Mouse (Mus musculus) activated CD4-positive, CD25-positive, alpha-beta regulatory T cell (primary cell): ENCODE results near the gene Fkbp5. TPM values are rescaled to one million over a fixed set of nuclear protein-coding genes. Genes with fewer than 3 reads are reported as not detected.

Experiments used
- polyA plus RNA-seq, 2 experiments: library from polyadenylated mRNA; unstranded; fragments of 100-300 nt; shearing (Covaris generic); gene quantifications; one replicate each; pipeline ENCODE4 v1.2.1; 2017

Fkbp5 gene
- 100 to 1,000 TPM in 1 of 2 experiments, 10 to 100 TPM in 1; 79.6 to 102 TPM for polyA plus RNA-seq

DNA sequence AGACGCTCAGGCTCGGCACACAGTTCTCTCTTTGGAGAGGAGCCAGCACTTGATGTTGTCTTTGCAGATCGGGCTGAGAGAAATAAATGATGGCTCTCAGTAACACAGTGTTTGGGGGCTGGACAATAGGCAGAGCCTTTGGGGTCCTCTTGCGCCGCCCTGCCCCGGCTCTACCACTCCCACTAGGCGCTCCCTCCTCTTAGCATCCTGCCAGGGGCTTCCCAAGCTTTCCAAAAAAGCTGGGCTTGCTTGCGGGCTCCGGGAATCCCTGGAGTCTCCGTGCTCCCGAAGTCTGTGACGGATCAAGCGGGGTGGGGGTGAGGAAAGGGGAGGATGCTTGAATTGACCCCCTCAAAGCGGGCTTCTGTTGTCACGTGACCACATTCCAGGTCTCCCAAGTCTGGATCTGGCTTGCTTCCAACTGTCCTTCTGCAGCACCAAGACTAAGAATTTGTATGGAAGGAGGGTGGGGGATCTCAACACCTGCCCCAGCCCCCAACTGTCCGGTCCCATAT is at the start of gene Fkbp5:
TSS of gene Fkbp5 (minus strand) at position 87 of the 515 bp plus-strand sequence.

DNA sequence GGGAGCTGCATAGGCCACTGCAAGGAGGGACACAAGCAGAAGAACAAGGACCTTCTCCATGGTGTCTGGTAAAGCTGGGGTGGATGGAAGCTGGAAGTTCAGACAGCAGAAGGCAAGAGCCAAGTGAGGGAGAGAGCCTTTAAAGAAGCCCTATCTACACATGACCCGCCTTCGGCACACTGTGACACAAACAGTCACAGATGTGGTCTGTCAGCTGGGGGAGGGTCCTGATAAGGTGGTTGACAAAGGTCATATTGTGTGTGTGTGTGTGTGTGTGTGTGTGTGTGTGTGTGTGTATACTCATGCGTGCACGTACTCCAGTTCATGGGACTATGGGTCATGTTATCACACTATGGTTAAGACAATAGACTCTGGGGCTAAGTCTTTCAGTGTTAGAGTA is 43.3 kb upstream of the Fkbp5 start, which contains the start of gene Clps:
TSS of gene Clps (minus strand) at position 169 of the 400 bp plus-strand sequence.

DNA sequence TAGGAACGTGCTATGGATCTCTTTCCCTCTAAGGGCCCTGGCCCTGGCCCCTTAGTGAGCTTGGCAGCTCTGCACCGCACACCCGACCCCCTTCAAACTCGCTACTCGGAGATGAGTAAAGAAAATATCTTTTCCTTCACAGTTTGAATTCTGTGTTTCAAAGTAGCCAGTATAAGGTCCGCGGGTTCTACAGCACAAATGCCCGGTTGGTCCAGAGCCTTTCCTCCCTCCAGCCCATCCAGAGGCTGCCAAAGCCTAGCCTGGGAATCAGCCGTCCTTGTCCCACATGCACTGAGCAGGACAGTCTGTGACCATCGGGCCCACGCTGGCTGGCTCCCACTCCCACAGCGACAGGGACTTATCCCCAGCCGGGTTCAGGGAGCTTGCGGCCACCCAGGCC is 31.8 kb upstream of the Fkbp5 start, which contains the start of gene Clpsl2:
TSS of gene Clpsl2 (plus strand) at position 301 of the 400 bp plus-strand sequence.

DNA sequence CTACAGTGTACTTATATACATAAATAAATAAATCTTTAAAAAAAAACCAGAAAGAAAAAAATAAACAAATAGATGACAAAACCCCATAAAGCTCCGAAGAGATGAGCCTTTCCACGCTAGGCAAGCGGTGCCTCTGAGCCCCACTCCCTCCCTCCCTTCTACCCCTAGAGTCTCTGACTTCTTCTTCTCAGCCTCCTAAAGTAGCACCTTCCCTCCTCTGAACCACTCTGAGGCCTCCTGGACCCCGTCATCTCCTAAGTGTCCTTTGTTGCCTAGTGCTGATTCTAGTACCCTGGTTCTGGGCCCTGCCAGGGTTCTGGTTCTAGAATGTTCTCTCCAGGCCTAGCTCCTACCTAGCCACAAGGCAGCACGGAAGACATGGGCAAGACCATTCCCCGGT is 13.2 kb upstream of the Fkbp5 start, which contains the start of gene Armc12:
TSS of gene Armc12 (plus strand) at position 301 of the 400 bp plus-strand sequence.

DNA sequence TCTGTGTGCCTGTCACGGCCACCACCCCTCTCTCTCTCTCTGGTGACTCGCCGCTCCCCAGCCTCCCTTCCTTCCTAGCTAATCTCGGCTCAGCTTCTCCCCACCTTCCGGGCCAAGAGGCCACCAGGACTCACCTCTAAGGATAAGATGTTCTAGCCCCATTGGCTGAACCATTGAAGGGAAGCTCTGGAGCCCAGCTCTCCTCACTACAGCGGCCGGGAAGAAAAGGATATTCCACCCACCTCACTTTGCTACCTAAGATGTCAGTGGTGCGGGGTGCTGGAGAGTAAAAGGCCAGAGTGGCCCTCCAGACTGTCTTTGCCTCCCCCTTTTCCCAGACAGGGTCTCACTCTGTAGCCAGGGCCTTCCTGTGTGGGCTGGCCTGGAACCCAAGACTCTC is 152.2 kb downstream of the Fkbp5 start, which contains the start of gene Tulp1:
TSS of gene Tulp1 (minus strand) at position 101 of the 400 bp plus-strand sequence.

DNA sequence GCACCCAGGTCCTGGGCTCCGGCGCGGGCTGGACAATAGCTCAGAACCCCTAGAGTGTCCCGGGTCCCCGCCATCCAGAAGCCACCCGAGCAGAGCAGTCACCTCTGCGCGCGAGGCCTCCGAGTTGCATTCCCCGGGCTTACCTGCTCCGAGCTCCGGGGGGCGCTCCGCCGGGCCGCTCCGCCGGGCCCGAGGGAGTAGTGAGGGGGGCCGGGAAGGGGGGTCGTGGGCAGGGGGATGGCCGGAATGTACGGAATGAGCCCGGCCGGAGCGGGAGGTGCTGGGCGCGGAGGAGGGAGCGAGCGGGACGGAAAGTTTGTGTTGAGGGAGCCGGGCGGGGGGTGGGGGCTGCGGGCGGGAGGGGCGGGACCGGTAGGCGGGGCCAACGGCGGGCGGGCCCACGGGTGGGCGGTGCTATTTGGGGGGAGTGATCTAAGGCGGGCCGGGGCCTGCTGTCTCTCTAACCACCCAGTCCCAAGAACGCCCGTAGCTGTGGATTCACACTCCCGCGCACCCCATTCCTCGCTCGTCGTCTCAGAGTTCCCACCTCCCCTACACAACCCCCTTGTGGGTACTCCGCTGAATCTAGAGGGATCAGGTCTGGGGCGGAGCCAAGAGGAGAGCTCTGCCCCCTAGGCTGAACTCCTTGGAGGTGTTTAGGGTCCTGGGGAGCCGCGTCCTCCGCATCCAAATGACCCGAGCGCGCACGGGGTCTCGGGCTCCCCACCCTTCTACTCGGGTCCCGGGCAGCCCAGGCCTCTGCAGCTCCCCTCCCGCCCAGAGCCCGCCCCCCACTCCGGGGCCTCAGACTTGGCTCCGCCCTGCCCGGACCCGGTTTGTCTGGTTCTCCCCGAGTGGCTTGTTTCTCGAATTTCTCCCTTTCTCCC is 166.6 kb downstream of the Fkbp5 start, which contains the start of gene Tead3:
TSS of gene Tead3 (minus strand) at position 352 of the 887 bp plus-strand sequence.

Other genes with a start within 250 kb of the Fkbp5 start
- gene Fance, start 204.0 kb downstream of the Fkbp5 start, polyA plus RNA-seq = 10 to 100 TPM; 31.6 to 35.6 TPM
- gene Rpl10a, start 189.1 kb downstream of the Fkbp5 start, polyA plus RNA-seq = 100 to 1,000 TPM; 290 to 502 TPM
- under 1 TPM; 0.06 to 0.27 TPM for gene Tead3, start 166.7 kb downstream of the Fkbp5 start, polyA plus RNA-seq
- under 1 TPM in 1 of 2 experiments, not detected in 1; 0.39 TPM for gene Tulp1, start 152.3 kb downstream of the Fkbp5 start, polyA plus RNA-seq
- gene Armc12, start 13.3 kb upstream of the Fkbp5 start, polyA plus RNA-seq = under 1 TPM in 1 of 2 experiments, not detected in 1; 0.66 TPM
- gene Clpsl2, start 31.9 kb upstream of the Fkbp5 start, polyA plus RNA-seq = not detected
- gene Clps, start 43.2 kb upstream of the Fkbp5 start, polyA plus RNA-seq = under 1 TPM in 1 of 2 experiments, not detected in 1; 0.52 TPM
- gene Lhfpl5, start 58.1 kb upstream of the Fkbp5 start, polyA plus RNA-seq = 1 to 10 TPM in 1 of 2 experiments, under 1 TPM in 1; 0.33 to 1.6 TPM
- gene Srpk1, start 105.2 kb upstream of the Fkbp5 start, polyA plus RNA-seq = 100 to 1,000 TPM; 192 to 194 TPM
- under 1 TPM; 0.42 to 0.95 TPM for gene Slc26a8, start 172.7 kb upstream of the Fkbp5 start, polyA plus RNA-seq
- 10 to 100 TPM; 77.2 to 83.0 TPM for gene Mapk14, start 173.8 kb upstream of the Fkbp5 start, polyA plus RNA-seq
- gene AC170998.1, start 208.6 kb upstream of the Fkbp5 start, polyA plus RNA-seq = 1 to 10 TPM; 4.8 to 8.9 TPM